Mouse (Mus musculus): ENCODE results near the gene Fam171a2. TPM values are rescaled to one million over a fixed set of nuclear protein-coding genes. Genes with fewer than 3 reads are reported as not detected.
A peak's percentile ranks its signal among the peaks of the same experiment; 100 is the strongest.

The Fam171a2 gene
- polyA plus RNA-seq, 1 experiment: 22.8 TPM

DNA sequence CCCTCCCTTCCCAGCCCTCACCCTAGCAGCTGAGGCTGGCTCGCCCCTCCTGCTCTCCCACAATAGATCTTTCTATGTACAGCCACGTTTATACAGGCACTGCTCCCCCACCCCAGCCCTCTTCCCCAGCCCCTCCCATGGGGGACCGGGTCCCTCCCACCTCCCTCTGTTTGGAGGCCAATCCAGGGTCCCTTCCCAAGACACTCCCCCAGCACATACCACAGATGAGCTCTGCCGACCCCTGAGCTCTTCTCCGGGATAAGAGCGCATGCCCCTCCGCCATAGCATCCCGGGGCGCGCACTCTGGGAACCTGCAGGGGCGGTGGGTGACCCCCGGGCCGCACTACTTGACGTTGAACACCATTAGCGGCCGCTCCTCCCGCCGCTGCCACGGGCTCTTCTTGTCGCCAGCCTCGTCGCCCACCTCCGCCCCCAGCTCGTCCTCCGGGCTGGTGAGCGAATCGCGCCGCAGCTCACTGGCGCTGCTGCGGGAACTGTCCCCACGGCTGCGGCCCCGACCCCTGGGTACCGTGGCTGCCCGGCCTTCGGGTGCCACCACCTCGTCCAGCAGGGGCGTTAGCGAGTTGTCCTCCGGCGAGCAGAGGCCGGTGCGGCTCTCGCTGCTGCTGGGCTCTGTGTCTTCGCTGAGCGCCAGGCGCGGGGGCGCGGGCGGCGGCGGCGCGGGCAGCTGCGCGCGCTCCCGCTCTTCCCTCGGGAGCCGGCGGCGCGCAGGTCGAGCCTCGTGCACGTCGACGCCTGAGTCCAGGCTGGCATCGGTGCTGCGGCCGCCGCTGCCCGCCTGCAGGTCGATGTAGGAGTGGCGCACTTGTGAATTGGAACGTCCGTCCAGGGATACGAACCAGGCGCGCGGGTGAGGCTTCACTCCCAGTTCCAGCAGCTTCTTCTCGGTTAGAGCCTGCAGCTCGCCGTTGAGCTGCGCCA is 10.1 kb downstream of the Fam171a2 start:
- no peak for TF ChIP-seq CTCF (IDR thresholded peaks at IDR 0.05; ENCODE audit: insufficient read depth, low read length)
- TF ChIP-seq POLR2A (IDR thresholded peaks at IDR 0.05; ENCODE audit: borderline replicate concordance, extremely low read depth, low read depth, low read length): no peak
- WGBS: 44% methylated on average over 87 of the region's 87 CpGs
- Histone ChIP-seq H3K4me1 (ENCODE audit: control insufficient read depth, insufficient read depth, low read length) (peaks cover 4% of the 10 kb centered on the region), H3K4me3 (replicated peaks; ENCODE audit: extremely low read depth, low read depth, low read length) (peak overlapping the region; percentile 58)
- DNase-seq: no peak

DNA sequence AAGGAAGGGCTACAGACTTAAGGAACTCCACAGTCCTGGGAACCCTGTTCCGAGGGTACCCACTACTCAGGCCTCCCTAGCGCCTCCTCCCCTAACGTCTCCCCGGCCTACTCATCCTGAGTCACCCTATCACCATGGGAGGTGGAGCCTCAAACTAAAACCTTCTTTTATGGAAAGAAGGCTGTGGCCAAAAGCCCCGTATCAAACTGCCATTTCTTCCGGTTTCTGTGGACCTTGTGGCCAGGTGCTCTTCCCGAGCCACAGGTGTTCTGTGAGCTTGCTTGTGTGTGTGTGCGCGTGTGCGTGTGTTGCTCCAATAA is 11.1 kb downstream of the Fam171a2 start:
- Histone ChIP-seq H3K4me1 (ENCODE audit: control insufficient read depth, insufficient read depth, low read length) (peaks cover 7% of the 10 kb centered on the region), H3K4me3 (replicated peaks; ENCODE audit: extremely low read depth, low read depth, low read length) (no peak overlapping the region)
- 84% methylated on average over 10 of the region's 10 CpGs for WGBS
- DNase-seq: no peak
- TF ChIP-seq POLR2A (IDR thresholded peaks at IDR 0.05; ENCODE audit: borderline replicate concordance, extremely low read depth, low read depth, low read length): no peak
- no peak for TF ChIP-seq CTCF (IDR thresholded peaks at IDR 0.05; ENCODE audit: insufficient read depth, low read length)

DNA sequence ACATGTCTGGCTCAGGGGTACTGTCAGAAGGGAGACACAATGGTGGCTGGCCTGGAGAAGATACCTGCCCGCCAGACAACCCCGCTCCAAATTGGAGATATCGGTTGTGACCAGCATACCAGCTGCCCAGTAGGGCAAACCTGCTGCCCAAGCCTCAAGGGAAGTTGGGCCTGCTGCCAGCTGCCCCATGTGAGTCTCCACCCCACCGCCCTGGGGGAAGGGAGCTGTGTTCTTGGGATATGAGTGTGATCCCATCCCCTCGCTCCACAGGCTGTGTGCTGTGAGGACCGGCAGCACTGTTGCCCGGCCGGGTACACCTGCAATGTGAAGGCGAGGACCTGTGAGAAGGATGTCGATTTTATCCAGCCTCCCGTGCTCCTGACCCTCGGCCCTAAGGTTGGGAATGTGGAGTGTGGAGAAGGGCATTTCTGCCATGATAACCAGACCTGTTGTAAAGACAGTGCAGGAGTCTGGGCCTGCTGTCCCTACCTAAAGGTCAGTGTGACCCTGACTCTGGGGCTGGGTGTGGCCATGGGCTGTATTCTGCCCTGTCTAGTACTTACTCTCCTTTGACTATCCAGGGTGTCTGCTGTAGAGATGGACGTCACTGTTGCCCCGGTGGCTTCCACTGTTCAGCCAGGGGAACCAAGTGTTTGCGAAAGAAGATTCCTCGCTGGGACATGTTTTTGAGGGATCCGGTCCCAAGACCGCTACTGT is 11.6 kb downstream of the Fam171a2 start:
- WGBS: 88% methylated on average over 18 of the region's 18 CpGs
- no peak for DNase-seq
- Histone ChIP-seq H3K4me3 (replicated peaks; ENCODE audit: extremely low read depth, low read depth, low read length) (no peak overlapping the region), H3K4me1 (ENCODE audit: control insufficient read depth, insufficient read depth, low read length) (peaks cover 11% of the 10 kb centered on the region)
- TF ChIP-seq POLR2A (IDR thresholded peaks at IDR 0.05; ENCODE audit: borderline replicate concordance, extremely low read depth, low read depth, low read length) (no peak), CTCF (IDR thresholded peaks at IDR 0.05; ENCODE audit: insufficient read depth, low read length) (no peak)

DNA sequence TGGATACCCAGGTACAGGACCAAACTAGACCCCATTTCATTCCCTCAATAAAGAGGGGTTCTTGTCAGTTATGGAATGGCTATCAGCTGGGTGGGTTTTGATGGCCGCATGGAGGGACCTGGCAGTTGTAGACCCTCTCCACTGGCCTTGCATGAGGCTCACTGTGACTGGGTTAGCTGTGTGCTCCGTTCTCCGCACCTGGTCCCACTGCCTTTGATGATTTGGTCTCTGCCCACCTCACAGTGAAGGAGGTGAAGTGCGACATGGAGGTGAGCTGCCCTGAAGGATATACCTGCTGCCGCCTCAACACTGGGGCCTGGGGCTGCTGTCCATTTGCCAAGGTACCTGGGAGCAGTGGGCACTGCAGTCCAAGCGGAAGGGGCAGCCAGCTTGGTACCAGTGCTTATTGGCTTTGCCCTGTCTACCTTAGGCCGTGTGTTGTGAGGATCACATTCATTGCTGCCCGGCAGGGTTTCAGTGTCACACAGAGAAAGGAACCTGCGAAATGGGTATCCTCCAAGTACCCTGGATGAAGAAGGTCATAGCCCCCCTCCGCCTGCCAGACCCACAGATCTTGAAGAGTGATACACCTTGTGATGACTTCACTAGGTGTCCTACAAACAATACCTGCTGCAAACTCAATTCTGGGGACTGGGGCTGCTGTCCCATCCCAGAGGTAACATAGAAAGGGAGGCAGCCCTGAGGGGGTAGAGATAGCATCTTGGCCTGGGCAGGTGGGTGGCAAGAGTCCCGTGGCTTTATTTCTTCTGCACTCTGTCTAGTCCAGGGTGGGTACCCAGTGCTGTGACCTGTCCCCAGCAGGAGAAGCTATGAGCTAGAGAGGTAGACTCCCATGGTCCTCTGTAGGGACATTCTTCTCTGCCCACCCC is 12.4 kb downstream of the Fam171a2 start:
- DNase-seq: no peak
- TF ChIP-seq CTCF (IDR thresholded peaks at IDR 0.05; ENCODE audit: insufficient read depth, low read length) (no peak), POLR2A (IDR thresholded peaks at IDR 0.05; ENCODE audit: borderline replicate concordance, extremely low read depth, low read depth, low read length) (no peak)
- Histone ChIP-seq H3K4me3 (replicated peaks; ENCODE audit: extremely low read depth, low read depth, low read length) (no peak overlapping the region), H3K4me1 (ENCODE audit: control insufficient read depth, insufficient read depth, low read length) (peaks cover 11% of the 10 kb centered on the region)
- 90% methylated on average over 11 of the region's 11 CpGs for WGBS

DNA sequence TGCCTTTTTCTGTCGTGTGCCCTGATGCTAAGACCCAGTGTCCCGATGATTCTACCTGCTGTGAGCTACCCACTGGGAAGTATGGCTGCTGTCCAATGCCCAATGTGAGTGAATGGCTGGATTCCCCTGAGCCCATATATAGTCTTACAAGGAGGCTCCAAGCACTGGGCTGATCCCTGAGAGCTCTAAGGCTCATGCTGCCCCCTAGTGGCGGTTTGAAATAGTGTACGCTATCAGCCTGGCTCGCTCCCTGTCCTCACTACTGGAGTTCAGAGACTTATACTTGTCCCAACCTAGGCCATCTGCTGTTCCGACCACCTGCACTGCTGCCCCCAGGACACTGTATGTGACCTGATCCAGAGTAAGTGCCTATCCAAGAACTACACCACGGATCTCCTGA is 13.1 kb downstream of the Fam171a2 start:
- WGBS: 12% methylated on average over 7 of the region's 7 CpGs
- DNase-seq: peak; percentile 85
- H3K4me1 ChIP-seq (ENCODE audit: control insufficient read depth, insufficient read depth, low read length): peaks cover 16% of the 10 kb centered on the region
- TF ChIP-seq POLR2A (IDR thresholded peaks at IDR 0.05; ENCODE audit: borderline replicate concordance, extremely low read depth, low read depth, low read length) (no peak), CTCF (IDR thresholded peaks at IDR 0.05; ENCODE audit: insufficient read depth, low read length) (peak; percentile 93)
- H3K4me3 ChIP-seq (replicated peaks; ENCODE audit: extremely low read depth, low read depth, low read length): no peak overlapping the region

- no peak for DNase-seq
- Histone ChIP-seq H3K4me3 (replicated peaks; ENCODE audit: extremely low read depth, low read depth, low read length) (no peak overlapping the region), H3K4me1 (ENCODE audit: control insufficient read depth, insufficient read depth, low read length) (peaks cover 16% of the 10 kb centered on the region)
- 95% methylated on average over 7 of the region's 7 CpGs for WGBS
- TF ChIP-seq CTCF (IDR thresholded peaks at IDR 0.05; ENCODE audit: insufficient read depth, low read length) (no peak), POLR2A (IDR thresholded peaks at IDR 0.05; ENCODE audit: borderline replicate concordance, extremely low read depth, low read depth, low read length) (no peak)
Observed at GRCm38 (mm10) chr11:102433866-102434265, 13.6 kb downstream of the Fam171a2 start.

GRCm38 (mm10) chr11:102432896-102433295 is 14.6 kb downstream of the Fam171a2 start:
- DNase-seq: no peak
- TF ChIP-seq POLR2A (IDR thresholded peaks at IDR 0.05; ENCODE audit: borderline replicate concordance, extremely low read depth, low read depth, low read length) (no peak), CTCF (IDR thresholded peaks at IDR 0.05; ENCODE audit: insufficient read depth, low read length) (no peak)
- 75% methylated on average over 6 of the region's 6 CpGs for WGBS
- H3K4me3 ChIP-seq (replicated peaks; ENCODE audit: extremely low read depth, low read depth, low read length): no peak overlapping the region
- H3K4me1 ChIP-seq (ENCODE audit: control insufficient read depth, insufficient read depth, low read length): peaks cover 16% of the 10 kb centered on the region

GRCm38 (mm10) chr11:102432115-102432843 is 15.2 kb downstream of the Fam171a2 start:
- DNase-seq: no peak
- Histone ChIP-seq H3K4me3 (replicated peaks; ENCODE audit: extremely low read depth, low read depth, low read length) (peak overlapping the region; percentile 8), H3K4me1 (ENCODE audit: control insufficient read depth, insufficient read depth, low read length) (peaks cover 16% of the 10 kb centered on the region)
- WGBS: 51% methylated on average over 16 of the region's 16 CpGs
- no peak for TF ChIP-seq CTCF (IDR thresholded peaks at IDR 0.05; ENCODE audit: insufficient read depth, low read length)
- TF ChIP-seq POLR2A (IDR thresholded peaks at IDR 0.05; ENCODE audit: borderline replicate concordance, extremely low read depth, low read depth, low read length): no peak
